In the genomic region with DNA sequence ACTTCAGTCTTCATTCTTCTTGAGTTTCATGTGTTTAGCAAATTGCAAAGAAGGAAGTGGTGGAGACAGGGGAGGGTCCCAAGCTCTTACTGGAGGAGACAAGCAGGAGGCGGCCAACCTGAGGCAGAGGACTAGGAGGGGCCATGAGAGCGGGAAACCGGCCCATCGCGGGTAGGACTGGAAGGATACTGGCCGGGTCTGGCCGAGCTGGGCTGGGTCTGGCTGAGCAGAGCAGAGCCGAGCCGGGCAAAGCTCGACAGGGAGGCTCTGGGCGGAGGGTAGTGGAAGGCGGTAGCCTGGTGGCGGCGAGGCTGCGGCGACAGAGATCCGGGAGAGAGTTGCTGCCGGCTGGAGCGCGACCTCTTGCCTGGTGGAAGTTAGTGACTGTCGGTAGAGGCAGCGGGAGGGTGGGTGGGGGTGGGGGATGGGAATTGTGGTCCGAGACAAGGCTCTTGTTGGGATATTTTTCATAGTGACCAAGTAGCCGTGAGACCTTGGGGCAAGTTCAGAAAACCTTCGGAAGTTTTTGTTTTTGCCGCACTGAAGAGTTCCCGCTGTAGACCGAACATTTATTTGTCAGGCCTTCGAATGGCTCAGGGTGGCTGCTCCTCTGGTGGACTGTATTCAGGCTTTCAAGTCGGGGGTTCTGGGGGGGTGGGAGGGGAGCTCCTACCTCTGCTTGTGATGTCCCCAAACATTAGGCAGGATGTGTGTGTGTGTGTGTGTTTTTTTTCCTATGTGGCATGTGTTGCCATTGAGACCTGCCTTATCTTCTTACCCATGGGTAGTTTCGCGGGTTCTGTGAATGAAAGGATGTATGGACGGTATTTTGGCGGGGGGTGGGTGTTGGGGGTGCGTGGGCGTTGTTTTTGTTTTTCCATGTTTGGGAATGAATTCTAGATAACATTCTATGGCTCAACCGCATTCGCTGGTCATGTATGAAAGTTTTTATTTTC, we compare ENCODE assay signal across 7 mouse cellular contexts. TPM values are rescaled to one million over a fixed set of nuclear protein-coding genes. Genes with fewer than 3 reads are reported as not detected.
DNase-seq lines count a peak whose midpoint lies in the region; ATAC-seq and TF ChIP-seq lines count a peak whose summit lies in the region.

Gene Slc43a3, plus strand, starts transcription at position 106 of the 956 bp plus-strand sequence.

- H3K9ac ChIP-seq in hindbrain, embryonic 16.5 days (ENCODE audit: low read depth, low read length) = peak within 1 kb of the TSS; percentile 56
- peak within 1 kb of the TSS; percentile 96 for H3K9ac ChIP-seq in liver, embryonic 13.5 days

- no peaks in the 10 kb centered on the region for H3K36me3 ChIP-seq in hindbrain, embryonic 16.5 days (ENCODE audit: control insufficient read depth, insufficient read depth, low read length)
- H3K36me3 ChIP-seq in liver, embryonic 13.5 days = peaks cover 31% of the 10 kb centered on the region

- H3K9me3 ChIP-seq in hindbrain, embryonic 16.5 days (ENCODE audit: control insufficient read depth, low read length) = no peaks in the 10 kb centered on the region
- no peaks in the 10 kb centered on the region for H3K9me3 ChIP-seq in liver, embryonic 13.5 days (replicated peaks)

- DNase-seq in Patski (ENCODE audit: low read depth, low spot score) = no peak
- DNase-seq in c-Kit-negative CD71-positive TER-119-positive erythroid progenitor cells, embryonic 14.5 days (ENCODE audit: low read depth, low spot score) = peak; percentile 67
- peak; percentile 77 to 80 for DNase-seq in gastrocnemius, adult 8-10 months (ENCODE audit: low spot score in 2 of 2)
- DNase-seq in liver, embryonic 13.5 days = peak; percentile 84
- DNase-seq in naive thymus-derived CD4-positive, alpha-beta T cell, adult 2 months (ENCODE audit: low read depth) = peak; percentile 48
- DNase-seq in thymus, adult 18-20 months = peak; percentile 62 to 65

- 27% methylated on average over 38 of the region's 38 CpGs for WGBS in hindbrain, embryonic 16.5 days
- WGBS in liver, embryonic 13.5 days (ENCODE audit: insufficient replicate concordance) = 5% methylated on average over 38 of the region's 38 CpGs

- no peak for TF ChIP-seq CTCF in Patski (IDR thresholded peaks at IDR 0.05)

- peaks cover 13% of the 10 kb centered on the region for H3K27me3 ChIP-seq in Patski
- no peaks in the 10 kb centered on the region for H3K27me3 ChIP-seq in hindbrain, embryonic 16.5 days (replicated peaks; ENCODE audit: control insufficient read depth, insufficient read depth, low read length)
- no peaks in the 10 kb centered on the region for H3K27me3 ChIP-seq in liver, embryonic 13.5 days

- in situ Hi-C loops in Patski (cut with MboI; ENCODE audit: low pct_unique_long_range_greater_than_20kb) = no loop called here

- CTCF ChIA-PET in Patski (lab: Charles Lee) = no interaction called here

- H3K4me3 ChIP-seq in hindbrain, embryonic 16.5 days (ENCODE audit: low read length) = peak within 1 kb of the TSS; percentile 37
- H3K4me3 ChIP-seq in liver, embryonic 13.5 days (replicated peaks) = peak within 1 kb of the TSS; percentile 73

- no peak within 1 kb of the TSS for H3K27ac ChIP-seq in hindbrain, embryonic 16.5 days (ENCODE audit: low read depth, low read length)
- peak within 1 kb of the TSS; percentile 100 for H3K27ac ChIP-seq in liver, embryonic 13.5 days

- POLR2A ChIA-PET in Patski (lab: Charles Lee) = no interaction called here

- peak; percentile 39 for ATAC-seq in Patski
- ATAC-seq in hindbrain, embryonic 16.5 days = peak; percentile 88
- ATAC-seq in liver, embryonic 13.5 days (ENCODE audit: low read depth) = peak; percentile 73

- H3K4me1 ChIP-seq in hindbrain, embryonic 16.5 days (ENCODE audit: control insufficient read depth, insufficient read depth, low read depth, low read length) = no peaks in the 10 kb centered on the region
- peaks cover 53% of the 10 kb centered on the region for H3K4me1 ChIP-seq in liver, embryonic 13.5 days (replicated peaks)

- peak within 1 kb of the TSS; percentile 57 for H3K4me2 ChIP-seq in hindbrain, embryonic 16.5 days (ENCODE audit: low read length)
- peak within 1 kb of the TSS; percentile 85 for H3K4me2 ChIP-seq in liver, embryonic 13.5 days

RNA-seq across cellular contexts. Expression of gene Slc43a3, which starts in this region (rescaled TPM):
- polyA plus RNA-seq in Patski (2021) = not detected
- 10 to 100 TPM; 10.9 to 29.6 (median 17.7) TPM for total RNA-seq in gastrocnemius, adult 8-10 months (2022)
- 5.4 and 5.7 TPM in 2 replicates for polyA plus RNA-seq in hindbrain, embryonic 16.5 days (2015; fragmentation: Nextera tagmentation; extraction: Ambion mirVana)
- polyA plus RNA-seq in liver, embryonic 13.5 days (2015; fragmentation: Nextera tagmentation; extraction: Ambion mirVana) = 120 and 129 TPM in 2 replicates

Comparison
In these comparisons a context has a peak if more than half of its experiments do, and no peak if none do; other contexts are left out.
1. RNA of gene Slc43a3 (polyA plus RNA-seq): 120 to 129 TPM in liver, embryonic 13.5 days; 5.4 to 5.7 TPM in hindbrain, embryonic 16.5 days and not detected in Patski (single experiment); every median in the first group is over 10 times any median in the second.
2. Peak in ATAC-seq in Patski; RNA of the gene not detected or under 1 TPM.
3. Peak in every context shown above with its lines, with median percentiles within 50 percentile points of each other: ATAC-seq.